Comparison of ENCODE assay signal across 8 mouse cellular contexts in genomic region chr2:112501209-112501608, GRCm38 (mm10). TPM values are rescaled to one million over a fixed set of nuclear protein-coding genes. Genes with fewer than 3 reads are reported as not detected.
DNase-seq lines count a peak whose midpoint lies in the region; ATAC-seq and TF ChIP-seq lines count a peak whose summit lies in the region.

No protein-coding gene starts in this region.

- TF ChIP-seq CTCF in Patski (IDR thresholded peaks at IDR 0.05): peak; percentile 68

- H3K9ac ChIP-seq in hindbrain, embryonic 11.5 days (ENCODE audit: low read depth, low read length): no peak overlapping the region

- POLR2A ChIA-PET in Patski (lab: Charles Lee): no interaction called here

- no peak overlapping the region for H3K27ac ChIP-seq in hindbrain, embryonic 11.5 days (ENCODE audit: low read depth, low read length)

- no peaks in the 10 kb centered on the region for H3K4me1 ChIP-seq in hindbrain, embryonic 11.5 days (replicated peaks; ENCODE audit: control insufficient read depth, insufficient read depth, low read length)

- H3K36me3 ChIP-seq in hindbrain, embryonic 11.5 days (ENCODE audit: control insufficient read depth, insufficient read depth, low read length): no peaks in the 10 kb centered on the region

- no peaks in the 10 kb centered on the region for H3K27me3 ChIP-seq in Patski
- no peaks in the 10 kb centered on the region for H3K27me3 ChIP-seq in hindbrain, embryonic 11.5 days (ENCODE audit: control insufficient read depth, insufficient read depth, low read length)

- WGBS in hindbrain, embryonic 11.5 days: 3% methylated on average over 6 of the region's 6 CpGs

- peak; percentile 99 for ATAC-seq in Patski
- ATAC-seq in hindbrain, embryonic 11.5 days (ENCODE audit: low FRiP score): peak; percentile 95

- H3K4me3 ChIP-seq in hindbrain, embryonic 11.5 days (ENCODE audit: low read depth, low read length): no peak overlapping the region

- CTCF ChIA-PET in Patski (lab: Charles Lee): interaction anchor here (0.9 kb wide), 2 partner anchors 113 to 209 kb away, joined by 3 read pairs; no protein-coding TSS in a partner anchor

- in situ Hi-C loops in Patski (cut with MboI; ENCODE audit: low pct_unique_long_range_greater_than_20kb): loop anchor here (5.0 to 25.0 kb wide), 2 partner anchors 266 to 936 kb away; no protein-coding TSS in a partner anchor

- no peaks in the 10 kb centered on the region for H3K9me3 ChIP-seq in hindbrain, embryonic 11.5 days (ENCODE audit: control insufficient read depth, low read length)

- peak; percentile 15 for DNase-seq in Patski (ENCODE audit: low read depth, low spot score)
- DNase-seq in cerebellum, postnatal 10 days: peak; percentile 73 to 78
- DNase-seq in frontal cortex, postnatal 10 days (ENCODE audit: low spot score in 2 of 2): peak; percentile 54 to 73
- peak; percentile 75 for DNase-seq in hindbrain, embryonic 11.5 days (ENCODE audit: low spot score)
- peak; percentile 77 to 84 for DNase-seq in layer of hippocampus, postnatal 10 days (ENCODE audit: low spot score in 2 of 2)
- DNase-seq in lung, postnatal 10 days: peak; percentile 85
- DNase-seq in retina, embryonic 14.5 days (ENCODE audit: low spot score): peak; percentile 78
- peak; percentile 76 for DNase-seq in thymus, postnatal 25 days

- H3K4me2 ChIP-seq in hindbrain, embryonic 11.5 days (replicated peaks; ENCODE audit: low read depth, low read length): no peak overlapping the region

RNA-seq across cellular contexts. Expression of gene Aven, which starts 8.4 kb away (rescaled TPM):
- 13.3 TPM for polyA plus RNA-seq in Patski (2021)
- polyA plus RNA-seq in hindbrain, embryonic 11.5 days (2014; fragmentation: Nextera tagmentation; extraction: Ambion mirVana): 5.9 and 6.1 TPM in 2 replicates
- total RNA-seq in layer of hippocampus, postnatal 10 days (2021): 10 to 100 TPM in 1 of 2 experiments, 1 to 10 TPM in 1; 8.9 to 10.1 TPM

RNA-seq across cellular contexts. Expression of gene Chrm5, which starts 20.6 kb away (rescaled TPM):
- polyA plus RNA-seq in Patski (2021): not detected
- polyA plus RNA-seq in hindbrain, embryonic 11.5 days (2014; fragmentation: Nextera tagmentation; extraction: Ambion mirVana): 0.08 and 0.17 TPM in 2 replicates
- total RNA-seq in layer of hippocampus, postnatal 10 days (2021): 10 to 100 TPM; 15.3 to 15.8 TPM

RNA-seq across cellular contexts. Expression of gene Emc7, which starts 46.4 kb away (rescaled TPM):
- polyA plus RNA-seq in Patski (2021): 25.8 TPM
- polyA plus RNA-seq in hindbrain, embryonic 11.5 days (2014; fragmentation: Nextera tagmentation; extraction: Ambion mirVana): 12.8 and 13.0 TPM in 2 replicates
- total RNA-seq in layer of hippocampus, postnatal 10 days (2021): 10 to 100 TPM; 32.8 to 33.3 TPM

Comparison
In these comparisons a context has a peak if more than half of its experiments do, and no peak if none do; other contexts are left out.
1. DNase-seq: peak in every context shown above with its lines; median percentile 85 in lung, postnatal 10 days; 80 in layer of hippocampus, postnatal 10 days; 78 in retina, embryonic 14.5 days; 76 in thymus, postnatal 25 days; 76 in cerebellum, postnatal 10 days; 75 in hindbrain, embryonic 11.5 days; 64 in frontal cortex, postnatal 10 days; 15 in Patski.